Mouse (Mus musculus) stomach, postnatal 0 days (tissue): ENCODE data around the gene Bpifb5.

ENCODE experiments used
- CTCF ChIP-seq: IDR thresholded peaks from 2 replicates; pipeline ENCODE4 v1.5.1; 2016; ENCODE audit warnings: antibody characterized with exemption, low read depth, mild to moderate bottlenecking, moderate library complexity
- EP300 ChIP-seq: optimal IDR thresholded peaks from 2 replicates; pipeline ENCODE3; 2016; ENCODE audit warnings: antibody characterized with exemption

- TF ChIP-seq CTCF (no peak), EP300 (no peak)
Observed at GRCm38 (mm10) chr2:154255770-154256169, 32.2 kb downstream of the Bpifb5 start.
